Mouse (Mus musculus) liver, embryonic 16.5 days (tissue): ENCODE results near the gene Wbp2. TPM values are rescaled to one million over a fixed set of nuclear protein-coding genes. Genes with fewer than 3 reads are reported as not detected.

Experiments
- ATAC-seq: fragments of 200-750 bp; cut with Nextera tagmentation; 2 replicates; pipeline ENCODE4 v1.8.0; 2017; ENCODE audit warnings: low read depth, mild to moderate bottlenecking, moderate number of reproducible peaks, moderate library complexity
- H3K27ac ChIP-seq: fragments of 300-500 bp; sonication (generic); 2 replicates; pipeline ENCODE4 v1.5.1; 2014; ENCODE audit warnings: mild to moderate bottlenecking, low read length
- H3K27me3 ChIP-seq: fragments of 300-500 bp; sonication (generic); 2 replicates; pipeline ENCODE4 v1.6.1; 2014; ENCODE audit warnings: low read depth, low read length, mixed read lengths; ENCODE audit not compliant: control insufficient read depth, insufficient read depth
- H3K36me3 ChIP-seq: fragments of 300-500 bp; sonication (generic); 2 replicates; pipeline ENCODE4 v1.6.1; 2014; ENCODE audit warnings: mild to moderate bottlenecking; ENCODE audit not compliant: control insufficient read depth, insufficient read depth
- H3K4me1 ChIP-seq: fragments of 300-500 bp; sonication (generic); 2 replicates; pipeline ENCODE4 v1.6.1; 2014; ENCODE audit warnings: low read depth, low read length, mixed read lengths; ENCODE audit not compliant: control insufficient read depth
- H3K4me2 ChIP-seq: fragments of 300-500 bp; sonication (generic); 2 replicates; pipeline ENCODE4 v1.6.1; 2014; ENCODE audit warnings: low read depth, low read length, mixed read lengths
- H3K4me3 ChIP-seq: fragments of 300-500 bp; sonication (generic); 2 replicates; pipeline ENCODE4 v1.5.1; 2014; ENCODE audit warnings: low read depth, mild to moderate bottlenecking, low read length
- H3K9ac ChIP-seq: fragments of 300-500 bp; sonication (generic); 2 replicates; pipeline ENCODE4 v1.6.1; 2014; ENCODE audit warnings: low read depth, low read length
- H3K9me3 ChIP-seq: fragments of 300-500 bp; sonication (generic); replicated peaks from 2 replicates; pipeline ENCODE4 v1.6.1; 2016; ENCODE audit warnings: low read length; ENCODE audit not compliant: control insufficient read depth
- WGBS: fragments of 180-500 bp; shearing (Covaris S2); extraction: QIAGEN DNeasy Blood & Tissue Kit; methylation state at CpG from one replicate; pipeline ENCODE4 v1.1.7; 2014; ENCODE audit not compliant: insufficient replicate concordance; 5-methylcytosine and 5-hydroxymethylcytosine counted together
- polyA plus RNA-seq: library from polyadenylated mRNA; unstranded; fragments of >200 nt; fragmentation: Nextera tagmentation; extraction: Ambion mirVana; gene quantifications from 2 replicates; pipeline ENCODE4 v1.2.1, GENCODE M21; 2015

Wbp2 gene
- polyA plus RNA-seq, 1 experiment from 2014 or later, result 110 TPM

GRCm38 (mm10) chr11:116036671-116037070 is 50.1 kb downstream of the Wbp2 start:
- H3K4me1 ChIP-seq, result peaks cover 10% of the 10 kb centered on the region
- H3K9ac ChIP-seq, result no peak overlapping the region
- no peaks in the 10 kb centered on the region for H3K27me3 ChIP-seq
- ATAC-seq, result no peak
- no peaks in the 10 kb centered on the region for H3K9me3 ChIP-seq
- 80% methylated on average over 3 of the region's 3 CpGs for WGBS
- no peak overlapping the region for H3K4me3 ChIP-seq
- no peak overlapping the region for H3K27ac ChIP-seq
- no peak overlapping the region for H3K4me2 ChIP-seq
- peaks cover 8% of the 10 kb centered on the region for H3K36me3 ChIP-seq

GRCm38 (mm10) chr11:116034584-116034983 is 52.2 kb downstream of the Wbp2 start:
- ATAC-seq, result no peak
- H3K9ac ChIP-seq, result no peak overlapping the region
- no peak overlapping the region for H3K27ac ChIP-seq
- H3K4me1 ChIP-seq, result peaks cover 19% of the 10 kb centered on the region
- WGBS, result 82% methylated on average over 6 of the region's 6 CpGs
- H3K9me3 ChIP-seq, result no peaks in the 10 kb centered on the region
- no peaks in the 10 kb centered on the region; the same call in none of the 2 replicates for H3K36me3 ChIP-seq
- H3K27me3 ChIP-seq, result no peaks in the 10 kb centered on the region
- no peak overlapping the region for H3K4me2 ChIP-seq
- H3K4me3 ChIP-seq, result no peak overlapping the region

- no peaks in the 10 kb centered on the region for H3K9me3 ChIP-seq
- H3K4me2 ChIP-seq, result peak overlapping the region; percentile 73
- no peaks in the 10 kb centered on the region; the same call in none of the 2 replicates for H3K36me3 ChIP-seq
- H3K4me3 ChIP-seq, result peak overlapping the region; percentile 88
- H3K27ac ChIP-seq, result peak overlapping the region; percentile 98
- H3K9ac ChIP-seq, result peak overlapping the region; percentile 96
- no peaks in the 10 kb centered on the region for H3K27me3 ChIP-seq
- 20% methylated on average over 14 of the region's 14 CpGs for WGBS
- no peak for ATAC-seq
- H3K4me1 ChIP-seq, result peaks cover 30% of the 10 kb centered on the region
These were observed 55.6 kb downstream of the Wbp2 start for GRCm38 (mm10) chr11:116030898-116031845.

- Histone ChIP-seq H3K36me3 (no peaks in the 10 kb centered on the region; the same call in none of the 2 replicates), H3K4me2 (peak within 1 kb of the TSS; percentile 73), H3K27me3 (no peaks in the 10 kb centered on the region), H3K4me3 (peak within 1 kb of the TSS; percentile 88), H3K9ac (peak within 1 kb of the TSS; percentile 96), H3K9me3 (no peaks in the 10 kb centered on the region), H3K4me1 (peaks cover 31% of the 10 kb centered on the region), H3K27ac (peak within 1 kb of the TSS; percentile 98)
- under 1% methylated on average over 65 of the region's 67 CpGs for WGBS
- peak; percentile 92 for ATAC-seq
These were observed 56.5 kb downstream of the Wbp2 start, which contains the start of gene Unk for GRCm38 (mm10) chr11:116030088-116030897. Unk (plus strand) TSS chr11:116030322.

GRCm38 (mm10) chr11:116029086-116029865 is 57.5 kb downstream of the Wbp2 start:
- Histone ChIP-seq H3K27me3 (no peaks in the 10 kb centered on the region), H3K4me1 (peaks cover 34% of the 10 kb centered on the region), H3K4me2 (peak overlapping the region; percentile 73), H3K36me3 (no peaks in the 10 kb centered on the region; the same call in 1 of the 2 replicates), H3K27ac (peak overlapping the region; percentile 98), H3K9ac (peak overlapping the region; percentile 96), H3K9me3 (no peaks in the 10 kb centered on the region), H3K4me3 (peak overlapping the region; percentile 88)
- no peak for ATAC-seq
- 57% methylated on average over 6 of the region's 6 CpGs for WGBS

Other genes starting within 250 kb of the Wbp2 start
- gene Myo15b, start 228.6 kb downstream of the Wbp2 start, polyA plus RNA-seq, result 0.34 and 1.5 TPM in 2 replicates
- 29.5 and 30.1 TPM in 2 replicates for gene Smim5, start 187.0 kb downstream of the Wbp2 start, polyA plus RNA-seq
- 2.7 and 3.1 TPM in 2 replicates for gene Smim6, start 175.0 kb downstream of the Wbp2 start, polyA plus RNA-seq
- 13.6 and 16.2 TPM in 2 replicates for gene Sap30bp, start 153.7 kb downstream of the Wbp2 start, polyA plus RNA-seq
- 7.9 and 8.9 TPM in 2 replicates for gene Recql5, start 153.5 kb downstream of the Wbp2 start, polyA plus RNA-seq
- gene Itgb4, start 112.3 kb downstream of the Wbp2 start, polyA plus RNA-seq, result 0.14 and 0.40 TPM in 2 replicates
- gene Galk1, start 74.3 kb downstream of the Wbp2 start, polyA plus RNA-seq, result 180 and 192 TPM in 2 replicates
- 527 and 601 TPM in 2 replicates for gene H3f3b, start 59.0 kb downstream of the Wbp2 start, polyA plus RNA-seq
- 8.8 and 10.8 TPM in 2 replicates for gene Unk, start 56.7 kb downstream of the Wbp2 start, polyA plus RNA-seq
- 17.8 and 20.4 TPM in 2 replicates for gene Unc13d, start 9.0 kb downstream of the Wbp2 start, polyA plus RNA-seq
- gene Trim47, start 40.2 kb upstream of the Wbp2 start, polyA plus RNA-seq, result 5.1 and 6.2 TPM in 2 replicates
- 1.2 and 1.5 TPM in 2 replicates for gene Trim65, start 44.1 kb upstream of the Wbp2 start, polyA plus RNA-seq
- 44.4 and 44.7 TPM in 2 replicates for gene Mrpl38, start 51.9 kb upstream of the Wbp2 start, polyA plus RNA-seq
- gene Fbf1, start 81.2 kb upstream of the Wbp2 start, polyA plus RNA-seq, result 5.7 and 6.6 TPM in 2 replicates
- gene Ten1, start 111.9 kb upstream of the Wbp2 start, polyA plus RNA-seq, result 23.1 and 24.9 TPM in 2 replicates
- gene Acox1, start 112.0 kb upstream of the Wbp2 start, polyA plus RNA-seq, result 54.7 and 73.7 TPM in 2 replicates
- gene Evpl, start 151.1 kb upstream of the Wbp2 start, polyA plus RNA-seq, result 0.05 and 0.08 TPM in 2 replicates
- gene Srp68, start 187.2 kb upstream of the Wbp2 start, polyA plus RNA-seq, result 33.4 and 34.2 TPM in 2 replicates
- gene Galr2, start 193.9 kb upstream of the Wbp2 start, polyA plus RNA-seq, result 0.07 TPM in 1 of 2 replicates, not detected in the other
- gene Exoc7, start 220.2 kb upstream of the Wbp2 start, polyA plus RNA-seq, result 19.5 and 20.4 TPM in 2 replicates
- gene Foxj1, start 248.4 kb upstream of the Wbp2 start, polyA plus RNA-seq, result 0.62 and 0.71 TPM in 2 replicates